Mouse (Mus musculus) monocyte, adult 2 months (primary cell): ENCODE measurements at regions not wholly inside any gene's neighbourhood (a gene's known extent, or its start where the extent isn't known, plus 50 kb on each side); places are given as distances from the start of the nearest gene placed in this dataset.

Experiments
- DNase-seq, 2 experiments: peaks; one replicate each; pipeline ENCODE4 v3.0.0; 2022; ENCODE audit warnings: low spot score in 2 of 2, low read depth in 1 of 2

- no peak for DNase-seq
These were observed 425.6 kb upstream of the Kazn start for GRCm38 (mm10) chr4:142664781-142665180.

GRCm38 (mm10) chr4:142658156-142658555 lies 419.0 kb upstream of the Kazn start:
- no peak for DNase-seq

- no peak for DNase-seq
These were observed 401.9 kb upstream of the Kazn start for GRCm38 (mm10) chr4:142641069-142641468.

GRCm38 (mm10) chr4:142639340-142639733 lies 400.1 kb upstream of the Kazn start:
- DNase-seq, result no peak

- no peak for DNase-seq
These were observed 399.6 kb upstream of the Kazn start for GRCm38 (mm10) chr4:142638733-142639339.

- DNase-seq, result no peak
These were observed 398.9 kb upstream of the Kazn start for GRCm38 (mm10) chr4:142638057-142638456.

- DNase-seq, result no peak
These were observed 395.2 kb upstream of the Kazn start for GRCm38 (mm10) chr4:142634398-142634797.

- no peak for DNase-seq
These were observed 394.6 kb upstream of the Kazn start for GRCm38 (mm10) chr4:142633667-142634350.

GRCm38 (mm10) chr4:142626503-142627194 lies 387.4 kb upstream of the Kazn start:
- DNase-seq, result no peak

- DNase-seq, result no peak
These were observed 386.3 kb upstream of the Kazn start for GRCm38 (mm10) chr4:142625456-142625855.

GRCm38 (mm10) chr4:142622151-142622861 lies 383.1 kb upstream of the Kazn start:
- DNase-seq, result no peak

- no peak for DNase-seq
These were observed 380.2 kb upstream of the Kazn start for GRCm38 (mm10) chr4:142619396-142619795.

- DNase-seq, result no peak
These were observed 379.6 kb upstream of the Kazn start for GRCm38 (mm10) chr4:142618770-142619169.

- DNase-seq, result no peak
These were observed 378.5 kb upstream of the Kazn start for GRCm38 (mm10) chr4:142617676-142618075.

GRCm38 (mm10) chr4:142616901-142617300 lies 377.7 kb upstream of the Kazn start:
- no peak for DNase-seq

- no peak for DNase-seq
These were observed 365.9 kb upstream of the Kazn start for GRCm38 (mm10) chr4:142605098-142605497.

- DNase-seq, result no peak
These were observed 358.0 kb upstream of the Kazn start for GRCm38 (mm10) chr4:142597214-142597613.

GRCm38 (mm10) chr4:142589084-142589741 lies 350.0 kb upstream of the Kazn start:
- DNase-seq, result no peak

GRCm38 (mm10) chr4:142588418-142589083 lies 349.4 kb upstream of the Kazn start:
- no peak for DNase-seq

- DNase-seq, result no peak
These were observed 348.3 kb upstream of the Kazn start for GRCm38 (mm10) chr4:142587345-142588035.
